Mouse (Mus musculus) adipose tissue, adult 10 weeks (tissue): Measurements from ENCODE around the gene Corin. TPM values are rescaled to one million over a fixed set of nuclear protein-coding genes. Genes with fewer than 3 reads are reported as not detected.

ENCODE experiments used
- polyA plus RNA-seq: library from polyadenylated mRNA; stranded (reverse); fragments of 350-450 nt; fragmentation: Illumina TruSeq; extraction: RNeasy Lipid Tissue Mini Kit (QIAGEN cat#74804); gene quantifications from one replicate; pipeline ENCODE4 v1.2.3, GENCODE M21; 2014; ENCODE audit warnings: low read depth, low replicate concordance

Corin gene
- 1.1 TPM for polyA plus RNA-seq

DNA sequence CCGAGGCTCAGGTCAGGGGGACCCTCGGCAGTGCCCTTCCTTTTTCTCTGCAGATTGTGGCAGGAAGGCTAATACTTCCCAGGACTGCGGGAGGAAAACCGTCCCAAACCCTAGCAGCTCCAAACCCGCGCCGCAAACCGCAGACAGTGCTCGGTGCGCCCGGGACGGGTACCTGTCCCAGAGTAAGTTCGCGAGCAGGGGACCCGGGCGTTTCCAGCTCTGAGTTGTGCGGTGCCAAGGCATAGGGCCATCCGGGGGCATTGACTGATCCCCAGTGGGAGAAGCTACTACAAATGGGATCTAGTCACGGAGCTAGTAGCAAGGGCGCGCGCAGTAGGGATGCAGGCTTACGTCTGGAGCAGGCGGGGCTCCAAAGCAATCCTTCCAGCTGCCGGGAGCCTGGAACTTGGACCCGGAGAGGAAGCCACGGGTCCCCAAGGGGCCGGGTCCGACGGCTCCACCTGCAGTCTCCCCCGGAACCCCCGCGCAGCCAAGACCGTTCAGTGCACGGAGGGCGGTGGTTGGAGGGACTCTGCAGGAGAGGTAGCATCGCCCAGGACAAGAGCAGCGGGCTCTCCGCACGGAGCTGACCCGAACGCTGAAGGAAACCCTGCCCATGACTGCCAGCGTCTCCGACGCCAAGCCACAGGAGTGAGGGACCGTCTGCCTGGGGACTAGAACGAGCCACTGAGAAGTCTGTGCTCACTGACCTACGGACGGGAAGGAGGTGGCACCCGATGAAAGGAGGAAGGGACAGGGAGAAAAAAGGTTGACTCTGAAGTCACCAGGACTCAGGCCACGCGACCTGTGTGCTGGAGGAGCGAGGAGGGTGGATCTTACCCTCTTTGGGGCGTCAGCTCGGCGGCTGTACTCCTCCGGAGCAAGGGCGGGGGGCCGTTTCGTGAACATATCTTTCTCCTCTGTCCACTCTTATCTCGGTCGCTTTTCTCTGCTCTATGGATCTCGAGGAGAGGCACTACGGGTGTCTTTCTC, at the start of gene Corin:
TSS of gene Corin (minus strand) at position 943 of the 993 bp plus-strand sequence.

Other genes starting within 250 kb of the Corin start
- 18.1 TPM for gene Nfxl1, start 55.2 kb upstream of the Corin start, polyA plus RNA-seq
- gene Zar1, start 76.8 kb upstream of the Corin start, polyA plus RNA-seq, result not detected
- not detected for gene Gm5868, start 83.1 kb upstream of the Corin start, polyA plus RNA-seq
- gene Cnga1, start 139.8 kb upstream of the Corin start, polyA plus RNA-seq, result not detected
- gene Nipal1, start 143.3 kb upstream of the Corin start, polyA plus RNA-seq, result 1.4 TPM
- 0.52 TPM for gene Txk, start 248.3 kb upstream of the Corin start, polyA plus RNA-seq